8 mouse cellular contexts compared by ENCODE assay signal in the genomic region with DNA sequence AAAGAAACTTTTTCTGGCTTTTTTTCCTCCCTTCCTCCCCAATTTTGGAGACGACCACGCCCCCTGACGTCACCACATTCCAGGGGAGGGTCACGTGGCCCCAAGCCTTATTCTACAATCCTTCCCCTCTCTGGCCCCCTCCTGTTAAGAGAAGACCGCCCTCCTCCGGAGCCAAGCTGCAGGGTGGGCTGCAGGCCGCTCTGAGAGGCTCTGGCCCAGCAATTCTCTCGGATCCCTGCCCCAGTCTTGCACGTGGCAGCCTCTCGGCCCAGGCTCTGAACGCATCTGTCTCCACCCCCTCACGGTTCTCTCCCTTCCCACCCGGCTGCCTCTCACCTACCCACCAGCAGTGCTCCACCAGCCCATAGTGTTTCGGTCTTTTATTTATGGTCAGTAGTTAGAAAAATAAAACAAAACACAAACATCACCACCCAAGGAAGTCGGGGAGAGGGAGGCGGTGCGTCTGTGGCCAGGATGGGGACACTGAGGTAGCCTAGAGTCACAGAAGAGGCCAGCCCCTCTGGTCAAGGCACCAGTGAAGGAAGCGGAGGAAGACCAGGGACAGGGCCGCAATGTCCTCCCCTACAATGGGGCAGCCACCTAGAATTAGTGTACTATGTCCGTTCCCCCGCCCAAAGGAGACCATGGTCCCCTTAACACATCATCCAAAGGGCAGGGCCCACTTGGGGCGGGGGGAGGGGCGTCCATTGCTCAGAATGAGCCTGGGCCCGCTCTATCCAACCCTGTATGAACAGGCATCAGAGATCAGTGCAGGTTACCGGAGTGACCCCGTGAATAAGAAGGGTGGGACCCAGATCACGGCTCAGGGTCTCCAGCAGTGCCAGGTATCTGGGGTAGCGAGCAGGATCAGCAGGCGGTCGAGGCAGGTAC. TPM values are rescaled to one million over a fixed set of nuclear protein-coding genes. Genes with fewer than 3 reads are reported as not detected.
DNase-seq lines count a peak whose midpoint lies in the region; ATAC-seq and TF ChIP-seq lines count a peak whose summit lies in the region.

A gene (minus strand): TSS at position 212 of the 891 bp plus-strand sequence.

- no peaks in the 10 kb centered on the region for H3K4me1 ChIP-seq in hindbrain, postnatal 0 days (ENCODE audit: insufficient read depth, low read length)
- H3K4me1 ChIP-seq in limb, embryonic 14.5 days (ENCODE audit: control insufficient read depth, insufficient read depth, low read length) = peaks cover 29% of the 10 kb centered on the region
- peaks cover 21% of the 10 kb centered on the region for H3K4me1 ChIP-seq in midbrain, embryonic 15.5 days

- H3K27me3 ChIP-seq in hindbrain, postnatal 0 days (ENCODE audit: insufficient read depth, low read length) = no peaks in the 10 kb centered on the region
- no peaks in the 10 kb centered on the region for H3K27me3 ChIP-seq in limb, embryonic 14.5 days (ENCODE audit: control insufficient read depth, insufficient read depth, low read length)
- H3K27me3 ChIP-seq in midbrain, embryonic 15.5 days (replicated peaks) = no peaks in the 10 kb centered on the region

- H3K4me2 ChIP-seq in hindbrain, postnatal 0 days (ENCODE audit: low read depth, low read length) = peak within 1 kb of the TSS; percentile 63
- peak within 1 kb of the TSS; percentile 94 for H3K4me2 ChIP-seq in limb, embryonic 14.5 days (replicated peaks; ENCODE audit: low read depth, low read length, severe bottlenecking)
- H3K4me2 ChIP-seq in midbrain, embryonic 15.5 days = peak within 1 kb of the TSS; percentile 52

- 18% methylated on average over 30 of the region's 30 CpGs for WGBS in hindbrain, postnatal 0 days
- 15% methylated on average over 27 of the region's 30 CpGs for WGBS in limb, embryonic 14.5 days
- WGBS in midbrain, embryonic 15.5 days = 15% methylated on average over 30 of the region's 30 CpGs

- peak; percentile 87 for ATAC-seq in hindbrain, postnatal 0 days
- ATAC-seq in limb, embryonic 14.5 days (ENCODE audit: low FRiP score, low read depth) = peak; percentile 96
- ATAC-seq in midbrain, embryonic 15.5 days (replicated peaks) = peak; percentile 79

- TF ChIP-seq CTCF in left cerebral cortex, adult 2 months (IDR thresholded peaks at IDR 0.05) = no peak; the same call in 1 of the 2 replicates
- TF ChIP-seq CTCF in hindbrain, postnatal 0 days (IDR thresholded peaks at IDR 0.05; ENCODE audit: low read depth) = no peak; the same call in 1 of the 2 replicates

- no peaks in the 10 kb centered on the region for H3K9me3 ChIP-seq in hindbrain, postnatal 0 days (ENCODE audit: low read length)
- H3K9me3 ChIP-seq in limb, embryonic 14.5 days (ENCODE audit: control insufficient read depth, low read length) = no peaks in the 10 kb centered on the region
- no peaks in the 10 kb centered on the region for H3K9me3 ChIP-seq in midbrain, embryonic 15.5 days

- H3K9ac ChIP-seq in hindbrain, postnatal 0 days (replicated peaks; ENCODE audit: low read length) = peak within 1 kb of the TSS; percentile 49
- H3K9ac ChIP-seq in limb, embryonic 14.5 days (ENCODE audit: low read depth, low read length, severe bottlenecking) = peak within 1 kb of the TSS; percentile 84
- peak within 1 kb of the TSS; percentile 48 for H3K9ac ChIP-seq in midbrain, embryonic 15.5 days

- peak within 1 kb of the TSS; percentile 42 for H3K4me3 ChIP-seq in left cerebral cortex, adult 2 months
- H3K4me3 ChIP-seq in hindbrain, postnatal 0 days (ENCODE audit: low read length) = peak within 1 kb of the TSS; percentile 33
- H3K4me3 ChIP-seq in limb, embryonic 14.5 days (replicated peaks; ENCODE audit: low read length) = peak within 1 kb of the TSS; percentile 71
- H3K4me3 ChIP-seq in midbrain, embryonic 15.5 days = peak within 1 kb of the TSS; percentile 36

- peaks cover 26% of the 10 kb centered on the region; the same call in 1 of the 2 replicates for H3K36me3 ChIP-seq in hindbrain, postnatal 0 days (ENCODE audit: insufficient read depth, low read length)
- peaks cover 61% of the 10 kb centered on the region for H3K36me3 ChIP-seq in limb, embryonic 14.5 days (ENCODE audit: control insufficient read depth, insufficient read depth, low read length)
- peaks cover 7% of the 10 kb centered on the region for H3K36me3 ChIP-seq in midbrain, embryonic 15.5 days (replicated peaks)

- peak within 1 kb of the TSS; percentile 50; the same call in 1 of the 2 replicates for H3K27ac ChIP-seq in left cerebral cortex, adult 2 months
- peak within 1 kb of the TSS; percentile 55; the same call in 1 of the 2 replicates for H3K27ac ChIP-seq in hindbrain, postnatal 0 days
- peak within 1 kb of the TSS; percentile 96 for H3K27ac ChIP-seq in limb, embryonic 14.5 days (replicated peaks; ENCODE audit: low read depth, low read length)
- H3K27ac ChIP-seq in midbrain, embryonic 15.5 days = peak within 1 kb of the TSS; percentile 65

- 0 out of 2 replicates have a peak, but pooled peaks have one; percentile 37 for TF ChIP-seq POLR2A in limb, embryonic 14.5 days (IDR thresholded peaks at IDR 0.05; ENCODE audit: borderline replicate concordance, extremely low read depth, insufficient read depth, insufficient read length)

- intact Hi-C loops in left cerebral cortex, adult 2 months (cut with DNase I) = no loop called here
- intact Hi-C loops in gastrocnemius, postnatal 36 days (cut with DNase I) = loop anchor here (5.0 kb wide), 1 partner anchor 188 kb away; a partner anchor contains a TSS

- peak; percentile 56 to 62 for DNase-seq in left cerebral cortex, adult 2 months (ENCODE audit: extremely low spot score in 1 of 2, low spot score in 2 of 2)
- DNase-seq in left cerebral cortex, adult 8-10 months (ENCODE audit: low spot score in 2 of 2) = no peak
- peak; percentile 96 for DNase-seq in embryo, embryonic 11 days
- peak; percentile 89 to 91 for DNase-seq in gastrocnemius, postnatal 36 days
- peak; percentile 83 for DNase-seq in hindbrain, postnatal 0 days (ENCODE audit: low spot score)
- DNase-seq in limb, embryonic 14.5 days (ENCODE audit: low spot score) = peak; percentile 97
- peak; percentile 86 for DNase-seq in testis, postnatal 14 days (ENCODE audit: low spot score)

RNA-seq across cellular contexts. Expression of the gene that starts here (rescaled TPM):
- 1 to 10 TPM; 4.5 to 6.5 TPM for total RNA-seq in left cerebral cortex, adult 2 months (2021)
- 1 to 10 TPM; 3.9 to 7.6 (median 5.1) TPM for total RNA-seq in left cerebral cortex, adult 8-10 months (2022)
- total RNA-seq in gastrocnemius, postnatal 36 days (2021) = 1 to 10 TPM; 3.7 to 4.1 TPM
- total RNA-seq in hindbrain, postnatal 0 days (2014; rRNA removed) = 14.3 and 15.0 TPM in 2 replicates
- polyA plus RNA-seq in hindbrain, postnatal 0 days (2015; fragmentation: Nextera tagmentation; extraction: Ambion mirVana) = 13.9 and 15.5 TPM in 2 replicates
- 131 and 155 TPM in 2 replicates for polyA plus RNA-seq in limb, embryonic 14.5 days (2012; rRNA removed)
- 91.0 and 105 TPM in 2 replicates for polyA plus RNA-seq in limb, embryonic 14.5 days (2014; fragmentation: Nextera tagmentation; extraction: Ambion mirVana)
- polyA plus RNA-seq in midbrain, embryonic 15.5 days (2015; fragmentation: Nextera tagmentation; extraction: Ambion mirVana) = 14.7 and 19.1 TPM in 2 replicates

Comparison
In these comparisons a context has a peak if more than half of its experiments do, and no peak if none do; other contexts are left out.
1. DNase-seq: peak in left cerebral cortex, adult 2 months (2 of 2), embryo, embryonic 11 days (single experiment), gastrocnemius, postnatal 36 days (2 of 2), hindbrain, postnatal 0 days (single experiment), limb, embryonic 14.5 days (single experiment) and testis, postnatal 14 days (single experiment); none in left cerebral cortex, adult 8-10 months (0 of 2).
2. Peak in every context shown above with its lines, with median percentiles within 50 percentile points of each other: H3K27ac ChIP-seq, H3K4me3 ChIP-seq, ATAC-seq, H3K4me2 ChIP-seq and H3K9ac ChIP-seq.